Mouse (Mus musculus): ENCODE data around the gene Tom1. TPM values are rescaled to one million over a fixed set of nuclear protein-coding genes. Genes with fewer than 3 reads are reported as not detected.

Gene Tom1
- polyA plus RNA-seq (2017; shearing (Covaris generic)): 23.7 TPM

DNA sequence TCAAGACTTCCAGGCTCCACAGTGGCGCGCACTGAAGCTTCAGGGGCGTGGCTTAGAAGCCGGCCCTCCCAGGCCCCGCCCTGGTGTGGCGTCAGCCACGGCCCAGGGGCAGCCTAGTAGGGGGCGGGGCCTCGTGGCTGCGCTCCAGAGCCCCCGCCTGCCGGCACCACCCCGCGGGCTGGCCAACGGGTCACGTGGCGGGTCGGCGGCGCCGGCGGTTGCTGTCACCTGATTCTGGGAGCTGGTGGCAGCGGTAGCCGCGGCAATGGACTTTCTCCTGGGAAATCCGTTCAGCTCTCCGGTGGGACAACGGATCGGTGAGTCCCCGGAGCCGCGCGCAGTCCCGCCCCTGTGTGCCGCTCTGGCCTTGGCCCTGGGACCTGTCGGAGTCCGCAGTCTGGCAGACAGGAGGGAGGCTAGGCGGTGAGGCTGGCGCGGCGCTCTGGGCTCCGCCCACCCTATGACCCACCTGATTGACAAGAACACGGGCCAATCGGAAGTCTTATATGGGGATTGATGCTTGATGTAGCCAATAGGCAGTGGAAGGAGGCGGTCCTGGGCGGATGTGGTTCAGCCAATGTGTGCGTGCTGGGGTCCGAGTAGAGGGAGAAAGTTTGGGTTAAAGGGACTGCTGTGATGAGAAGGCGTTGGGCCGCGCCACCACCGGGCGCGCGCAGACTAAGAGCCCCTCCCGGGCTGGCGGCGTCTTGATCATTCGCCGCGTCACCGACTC, at the start of gene Tom1:
TSS of gene Tom1 (plus strand) at position 195 of the 733 bp plus-strand sequence.

DNA sequence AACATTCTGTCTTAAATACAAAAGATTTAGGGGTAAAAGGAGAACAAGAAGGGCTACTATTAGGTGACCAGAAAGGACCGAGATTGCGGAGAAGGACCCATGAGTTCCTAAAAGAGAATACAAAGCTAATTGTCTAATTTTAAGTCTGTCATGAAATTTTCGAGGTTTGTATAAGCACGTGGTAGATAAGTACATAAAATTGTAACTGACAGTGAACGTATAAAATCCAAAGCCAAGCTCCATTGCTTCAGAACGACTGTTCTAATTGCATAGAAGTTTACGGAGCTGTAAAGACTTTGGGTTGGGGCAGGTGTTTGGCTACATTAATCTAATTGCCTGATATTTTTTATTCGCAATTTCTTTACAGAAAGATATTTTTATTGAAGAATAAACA, 40.4 kb upstream of the Tom1 start, which contains the start of gene Hmgxb4:
TSS of gene Hmgxb4 (plus strand) at position 276 of the 394 bp plus-strand sequence.

DNA sequence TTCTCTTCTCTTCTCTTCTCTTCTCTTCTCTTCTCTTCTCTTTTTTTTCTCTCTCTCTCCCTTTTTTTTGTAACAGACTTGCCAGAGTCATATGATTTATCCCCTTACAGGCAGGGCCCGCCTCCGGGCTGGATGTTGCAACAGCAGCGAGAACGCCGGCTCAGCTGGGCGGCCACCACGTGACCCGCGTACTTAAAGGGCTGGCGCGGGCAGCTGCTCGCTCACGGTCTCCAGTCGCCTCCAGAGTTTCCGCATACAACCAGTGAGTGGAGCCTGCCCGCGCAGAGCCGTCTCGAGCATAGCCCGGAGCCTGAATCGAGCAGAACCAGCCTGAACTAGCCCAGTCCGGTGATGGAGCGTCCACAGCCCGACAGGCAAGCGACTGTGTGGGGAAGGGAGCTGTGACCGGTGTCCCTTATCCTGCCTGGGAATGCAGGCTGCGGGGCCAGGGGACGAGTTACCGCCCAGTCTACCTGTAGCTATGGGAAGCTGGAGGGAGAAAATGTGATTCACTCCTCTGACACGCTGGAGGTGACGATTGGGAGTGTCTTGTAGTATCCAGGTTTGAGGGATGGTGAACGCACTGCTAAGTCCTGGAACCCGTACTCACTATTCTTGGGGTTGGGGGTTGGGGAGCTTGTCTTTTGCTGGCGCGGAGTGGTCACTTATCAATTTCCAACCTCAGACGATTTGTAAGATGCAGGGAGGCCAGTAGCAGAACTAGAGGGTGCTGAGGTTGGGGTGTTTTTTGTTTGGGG, 60.1 kb downstream of the Tom1 start, which contains the start of gene Hmox1:
TSS of gene Hmox1 (plus strand) at position 223 of the 758 bp plus-strand sequence.

DNA sequence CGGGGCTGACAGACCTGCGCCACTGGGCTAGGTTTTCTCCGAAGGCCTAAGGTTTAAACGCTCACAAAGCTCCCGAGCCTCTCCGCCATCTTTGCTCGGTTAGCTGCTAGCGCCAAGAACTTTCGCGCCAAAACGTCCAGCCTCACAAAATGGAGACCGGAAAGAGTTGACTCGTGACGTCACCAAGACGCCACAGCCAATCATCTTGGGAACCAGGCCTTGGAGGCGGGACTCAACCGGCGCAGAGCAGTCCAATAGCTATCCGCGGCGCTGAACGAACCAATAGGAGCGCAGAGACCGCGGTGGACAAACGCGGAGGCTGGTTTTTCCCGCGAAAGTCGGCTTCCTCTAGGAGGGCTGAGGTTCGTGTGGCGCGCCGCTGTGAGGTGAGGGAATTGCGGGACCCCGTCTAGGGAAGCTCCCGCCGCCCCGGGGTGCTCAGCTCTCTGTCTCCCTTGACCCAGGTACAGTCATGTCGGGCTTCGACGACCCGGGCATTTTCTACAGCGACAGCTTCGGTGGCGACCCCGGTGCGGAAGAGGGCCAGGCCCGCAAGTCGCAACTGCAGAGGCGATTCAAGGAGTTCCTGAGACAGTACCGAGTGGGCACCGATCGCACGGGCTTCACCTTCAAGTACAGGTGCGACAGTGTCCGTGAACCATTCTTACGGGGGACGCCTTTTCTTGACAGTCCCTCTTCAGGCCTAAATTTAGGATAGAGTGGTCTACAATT, 75.9 kb downstream of the Tom1 start, which contains the start of gene Mcm5:
TSS of gene Mcm5 (plus strand) at position 334 of the 732 bp plus-strand sequence.

Other genes starting within 250 kb of the Tom1 start
- gene Isx, start 160.5 kb upstream of the Tom1 start, polyA plus RNA-seq (2017; shearing (Covaris generic)): not detected
- gene Hmgxb4, start 40.3 kb upstream of the Tom1 start, polyA plus RNA-seq (2017; shearing (Covaris generic)): 28.7 TPM
- 39.7 TPM for gene Hmox1, start 59.9 kb downstream of the Tom1 start, polyA plus RNA-seq (2017; shearing (Covaris generic))
- 68.6 TPM for gene Mcm5, start 75.9 kb downstream of the Tom1 start, polyA plus RNA-seq (2017; shearing (Covaris generic))
- not detected for gene Rasd2, start 180.2 kb downstream of the Tom1 start, polyA plus RNA-seq (2017; shearing (Covaris generic))